14 mouse cellular contexts compared by ENCODE assay signal in the genomic region with DNA sequence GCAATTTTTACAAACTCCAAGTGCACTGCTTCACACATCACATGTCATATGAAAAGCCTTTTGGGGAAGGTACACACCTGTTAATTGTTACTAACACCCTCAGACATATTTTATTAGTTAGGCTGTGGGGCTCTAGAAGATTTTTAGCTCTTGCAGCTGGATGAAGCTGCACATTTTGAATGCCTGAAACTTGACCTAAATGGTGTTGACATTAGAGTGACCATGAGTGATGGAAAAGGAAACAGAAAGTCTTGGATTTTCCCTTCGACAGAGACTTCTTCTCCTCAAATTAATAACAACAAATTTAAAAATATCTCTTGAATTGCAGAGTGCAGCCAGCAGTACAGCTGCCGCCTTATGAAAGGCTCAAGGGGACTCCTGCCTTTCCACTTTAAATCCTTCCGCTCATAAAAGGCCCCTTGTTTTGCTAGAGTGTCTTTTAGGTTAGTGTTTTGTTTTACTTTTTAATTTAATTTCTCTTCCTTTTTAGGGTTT.
A peak's percentile ranks its signal among the peaks of the same experiment; 100 is the strongest.
DNase-seq lines count a peak whose midpoint lies in the region; ATAC-seq lines count a peak whose summit lies in the region.
"Had no signal": no experiment of that assay in that cellular context is flagged by ENCODE, and none has a peak within 500 bp of the region (broad histone marks: within the 10 kb centered on the region; RNA-seq: fewer than 3 reads in every experiment).

No protein-coding gene starts in this region.

- DNase-seq in gastrocnemius, adult 18-20 months (ENCODE audit: low spot score): peak; percentile 24
- no peak for DNase-seq in gastrocnemius, adult 8-10 months (ENCODE audit: low spot score in 2 of 2)
- peak; percentile 10 for DNase-seq in kidney, adult 9 months
- DNase-seq in kidney, adult 11 months: no peak
- peak; percentile 31 for DNase-seq in embryo, embryonic 11.5 days (ENCODE audit: low read depth, low spot score)
- no peak for DNase-seq in limb, embryonic 11.5 days (ENCODE audit: low spot score)
- DNase-seq in left cerebral cortex, adult 11 months (ENCODE audit: low spot score): no peak
- no peak for DNase-seq in layer of hippocampus, adult 9-11 months
- DNase-seq: adrenal gland, postnatal 36 days; cerebellum, postnatal 25 days; right cerebral cortex, adult 18-20 months had no signal

- peaks cover 9% of the 10 kb centered on the region; the same call in 1 of the 2 replicates for H3K4me1 ChIP-seq in limb, embryonic 11.5 days (ENCODE audit: control insufficient read depth, insufficient read depth, low read length)
- H3K4me1 ChIP-seq: liver, embryonic 15.5 days; neural tube, embryonic 15.5 days had no signal

- H3K9ac ChIP-seq in limb, embryonic 11.5 days (ENCODE audit: low read length): no peak overlapping the region
- H3K9ac ChIP-seq: liver, embryonic 15.5 days; neural tube, embryonic 15.5 days had no signal

- H3K27ac ChIP-seq in limb, embryonic 11.5 days (replicated peaks; ENCODE audit: low read depth, low read length): peak overlapping the region; percentile 78; the same call in 1 of the 2 replicates
- H3K27ac ChIP-seq: left cerebral cortex, adult 2 months; liver, embryonic 15.5 days; neural tube, embryonic 15.5 days had no signal

- ATAC-seq in limb, embryonic 11.5 days (ENCODE audit: insufficient number of reproducible peaks, low FRiP score, low TSS enrichment, low read depth): peak; percentile 60; the same call in 1 of the 2 replicates

- H3K4me3 ChIP-seq in limb, embryonic 11.5 days (ENCODE audit: low read depth, low read length): no peak overlapping the region
- H3K4me3 ChIP-seq: left cerebral cortex, adult 2 months; liver, embryonic 15.5 days; neural tube, embryonic 15.5 days had no signal

- no peaks in the 10 kb centered on the region for H3K36me3 ChIP-seq in limb, embryonic 11.5 days (ENCODE audit: control insufficient read depth, insufficient read depth, low read length)
- H3K36me3 ChIP-seq: liver, embryonic 15.5 days; neural tube, embryonic 15.5 days had no signal

- no peaks in the 10 kb centered on the region for H3K27me3 ChIP-seq in limb, embryonic 11.5 days (ENCODE audit: control insufficient read depth, insufficient read depth, low read length)
- H3K27me3 ChIP-seq: liver, embryonic 15.5 days; neural tube, embryonic 15.5 days had no signal

- no peaks in the 10 kb centered on the region for H3K9me3 ChIP-seq in limb, embryonic 11.5 days (ENCODE audit: control insufficient read depth, low read length)
- H3K9me3 ChIP-seq: liver, embryonic 15.5 days; neural tube, embryonic 15.5 days had no signal

- no peak overlapping the region for H3K4me2 ChIP-seq in limb, embryonic 11.5 days (ENCODE audit: low read depth, severe bottlenecking)
- H3K4me2 ChIP-seq: liver, embryonic 15.5 days; neural tube, embryonic 15.5 days had no signal

- 17% methylated on average over 3 of the region's 3 CpGs for WGBS in limb, embryonic 11.5 days

Comparison
In these comparisons a context has a peak if more than half of its experiments do, and no peak if none do; other contexts are left out.
1. DNase-seq: peak in gastrocnemius, adult 18-20 months (single experiment), kidney, adult 9 months (single experiment) and embryo, embryonic 11.5 days (single experiment); none in gastrocnemius, adult 8-10 months (0 of 2), kidney, adult 11 months (single experiment), limb, embryonic 11.5 days (single experiment), left cerebral cortex, adult 11 months (single experiment) and layer of hippocampus, adult 9-11 months (single experiment).